Mouse (Mus musculus) stomach, embryonic 15.5 days (tissue): Measurements from ENCODE around the gene Cox19. TPM values are rescaled to one million over a fixed set of nuclear protein-coding genes. Genes with fewer than 3 reads are reported as not detected.

Experiments used
- ATAC-seq: fragments of 200-750 bp; cut with Nextera tagmentation; 2 replicates; pipeline ENCODE4 v1.8.0; 2017; ENCODE audit warnings: low read depth, moderate number of reproducible peaks, moderate TSS enrichment; ENCODE audit not compliant: insufficient read depth, low FRiP score
- H3K27ac ChIP-seq: fragments of 300-500 bp; sonication (generic); 2 replicates; pipeline ENCODE4 v1.5.1; 2015; ENCODE audit warnings: mild to moderate bottlenecking, inconsistent platforms
- H3K27me3 ChIP-seq: fragments of 300-500 bp; sonication (generic); replicated peaks from 2 replicates; pipeline ENCODE4 v1.6.1; 2015; ENCODE audit warnings: inconsistent platforms
- H3K36me3 ChIP-seq: fragments of 300-500 bp; sonication (generic); 2 replicates; pipeline ENCODE4 v1.6.1; 2015; ENCODE audit warnings: inconsistent platforms
- H3K4me1 ChIP-seq: fragments of 300-500 bp; sonication (generic); 2 replicates; pipeline ENCODE4 v1.6.1; 2015; ENCODE audit warnings: inconsistent platforms
- H3K4me2 ChIP-seq: fragments of 300-500 bp; sonication (generic); 2 replicates; pipeline ENCODE4 v1.6.1; 2015; ENCODE audit warnings: mild to moderate bottlenecking, inconsistent platforms
- H3K4me3 ChIP-seq: fragments of 300-500 bp; sonication (generic); replicated peaks from 2 replicates; pipeline ENCODE4 v1.5.1; 2015; ENCODE audit warnings: inconsistent platforms
- H3K9ac ChIP-seq: fragments of 300-500 bp; sonication (generic); 2 replicates; pipeline ENCODE4 v1.6.1; 2015; ENCODE audit warnings: inconsistent platforms
- H3K9me3 ChIP-seq: fragments of 300-500 bp; sonication (generic); 2 replicates; pipeline ENCODE4 v1.6.1; 2016; ENCODE audit warnings: inconsistent platforms
- WGBS: fragments of 180-500 bp; shearing (Covaris S2); methylation state at CpG from one replicate; pipeline ENCODE4 v1.1.7; 2015; 5-methylcytosine and 5-hydroxymethylcytosine counted together
- polyA plus RNA-seq: library from polyadenylated mRNA; unstranded; fragments of >200 nt; fragmentation: Nextera tagmentation; extraction: Ambion mirVana; gene quantifications from 2 replicates; pipeline ENCODE4 v1.2.1, GENCODE M21; 2015

The Cox19 gene
- polyA plus RNA-seq, 1 experiment from 2014 or later: 115 TPM

GRCm38 (mm10) chr5:139379771-139380384 lies 28.7 kb upstream of the Cox19 start:
- no peaks in the 10 kb centered on the region for H3K27me3 ChIP-seq
- peak overlapping the region; percentile 65 for H3K4me3 ChIP-seq
- ATAC-seq: peak; percentile 5; the same call in 1 of the 2 replicates
- WGBS: 17% methylated on average over 8 of the region's 8 CpGs
- H3K9ac ChIP-seq: no peak overlapping the region
- H3K4me1 ChIP-seq: peaks cover 47% of the 10 kb centered on the region
- H3K27ac ChIP-seq: peak overlapping the region; percentile 79
- peak overlapping the region; percentile 93 for H3K4me2 ChIP-seq
- no peaks in the 10 kb centered on the region for H3K9me3 ChIP-seq
- H3K36me3 ChIP-seq: no peaks in the 10 kb centered on the region

- H3K4me2 ChIP-seq: peak overlapping the region; percentile 12; the same call in 1 of the 2 replicates
- no peaks in the 10 kb centered on the region for H3K9me3 ChIP-seq
- H3K4me1 ChIP-seq: peaks cover 49% of the 10 kb centered on the region
- H3K9ac ChIP-seq: no peak overlapping the region
- H3K4me3 ChIP-seq: no peak overlapping the region
- peak; percentile 12; the same call in 1 of the 2 replicates for ATAC-seq
- H3K27ac ChIP-seq: peak overlapping the region; percentile 79
- 38% methylated on average over 21 of the region's 21 CpGs for WGBS
- H3K36me3 ChIP-seq: no peaks in the 10 kb centered on the region
- no peaks in the 10 kb centered on the region for H3K27me3 ChIP-seq
Observed at GRCm38 (mm10) chr5:139378986-139379629, 27.9 kb upstream of the Cox19 start.

- H3K27ac ChIP-seq: peak overlapping the region; percentile 72; the same call in 1 of the 2 replicates
- no peak for ATAC-seq
- H3K4me1 ChIP-seq: peaks cover 51% of the 10 kb centered on the region
Observed at GRCm38 (mm10) chr5:139378271-139378556, 27.0 kb upstream of the Cox19 start.

GRCm38 (mm10) chr5:139377468-139378270 lies 26.5 kb upstream of the Cox19 start, which contains the start of gene Gpr146:
TSS of gene Gpr146 (plus strand) at chr5:139377697.
- Histone ChIP-seq H3K36me3 (no peaks in the 10 kb centered on the region), H3K4me1 (peaks cover 55% of the 10 kb centered on the region), H3K4me2 (no peak within 1 kb of the TSS), H3K9ac (no peak within 1 kb of the TSS), H3K27me3 (no peaks in the 10 kb centered on the region), H3K27ac (peak within 1 kb of the TSS; percentile 79), H3K4me3 (no peak within 1 kb of the TSS), H3K9me3 (no peaks in the 10 kb centered on the region)
- WGBS: 53% methylated on average over 18 of the region's 18 CpGs
- no peak for ATAC-seq

More at GRCm38 (mm10) chr5:139378271-139378556, 27.0 kb upstream of the Cox19 start:
- H3K9me3 ChIP-seq: no peaks in the 10 kb centered on the region
- no peaks in the 10 kb centered on the region for H3K27me3 ChIP-seq
- H3K4me3 ChIP-seq: no peak overlapping the region
- H3K4me2 ChIP-seq: no peak overlapping the region
- no peaks in the 10 kb centered on the region for H3K36me3 ChIP-seq
- no peak overlapping the region for H3K9ac ChIP-seq
- 78% methylated on average over 7 of the region's 7 CpGs for WGBS

DNA sequence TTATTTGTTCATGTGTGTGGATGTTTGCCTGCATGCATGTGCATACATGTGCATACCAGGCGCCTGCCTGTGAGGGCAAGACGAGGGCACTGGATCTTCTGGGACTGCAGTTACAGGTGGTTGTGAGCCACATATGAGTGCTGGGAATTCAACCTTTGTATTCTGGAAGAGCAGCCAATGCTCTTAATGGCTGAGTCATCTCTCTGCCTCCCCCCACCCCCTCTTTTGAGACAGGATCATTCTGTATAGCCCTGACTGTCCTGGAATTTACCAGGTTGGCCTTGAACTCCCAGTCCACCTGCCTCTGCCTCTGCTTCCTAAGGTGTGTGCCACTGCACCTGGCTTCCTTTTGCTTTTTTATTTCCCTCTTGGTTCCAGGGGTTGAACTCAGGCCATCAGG lies 23.6 kb upstream of the Cox19 start:
- H3K27ac ChIP-seq: no peak overlapping the region
- no peak for ATAC-seq
- no peak overlapping the region for H3K4me3 ChIP-seq
- WGBS: 72% methylated on average over 2 of the region's 2 CpGs
- peaks cover 52% of the 10 kb centered on the region for H3K4me1 ChIP-seq
- H3K27me3 ChIP-seq: no peaks in the 10 kb centered on the region
- H3K9me3 ChIP-seq: no peaks in the 10 kb centered on the region
- H3K4me2 ChIP-seq: no peak overlapping the region
- no peaks in the 10 kb centered on the region for H3K36me3 ChIP-seq
- H3K9ac ChIP-seq: no peak overlapping the region

DNA sequence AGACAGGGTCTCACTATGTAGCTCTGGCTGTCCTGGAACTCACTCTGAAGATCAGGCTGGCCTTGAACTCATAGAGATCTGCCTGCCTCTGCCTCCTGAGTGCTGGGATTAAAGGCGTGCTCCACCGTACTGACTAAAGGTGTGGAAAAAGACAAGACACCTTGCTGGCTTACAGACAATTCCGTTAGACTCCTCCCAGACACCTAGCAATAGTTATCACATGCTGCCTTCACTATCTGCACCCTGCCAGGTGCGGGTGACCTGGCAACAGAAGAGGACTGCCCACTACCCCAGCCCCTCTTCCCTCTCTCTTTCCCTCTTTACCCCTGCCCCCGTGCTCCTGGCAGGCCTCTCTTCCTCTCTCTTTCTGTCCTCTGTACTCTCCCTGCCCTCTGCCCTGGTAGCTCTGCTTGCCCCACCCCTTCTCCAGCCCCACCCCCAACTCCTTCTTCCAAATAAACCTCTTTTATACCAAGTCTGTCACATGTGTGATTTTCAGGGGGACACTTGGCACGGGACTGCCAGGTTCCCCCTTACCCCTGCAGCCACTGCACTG lies 22.7 kb upstream of the Cox19 start:
- WGBS: 74% methylated on average over 6 of the region's 6 CpGs
- no peaks in the 10 kb centered on the region for H3K36me3 ChIP-seq
- no peaks in the 10 kb centered on the region for H3K9me3 ChIP-seq
- no peak overlapping the region for H3K9ac ChIP-seq
- no peaks in the 10 kb centered on the region for H3K27me3 ChIP-seq
- no peak for ATAC-seq
- H3K4me3 ChIP-seq: no peak overlapping the region
- H3K4me2 ChIP-seq: no peak overlapping the region
- no peak overlapping the region for H3K27ac ChIP-seq
- peaks cover 43% of the 10 kb centered on the region for H3K4me1 ChIP-seq

DNA sequence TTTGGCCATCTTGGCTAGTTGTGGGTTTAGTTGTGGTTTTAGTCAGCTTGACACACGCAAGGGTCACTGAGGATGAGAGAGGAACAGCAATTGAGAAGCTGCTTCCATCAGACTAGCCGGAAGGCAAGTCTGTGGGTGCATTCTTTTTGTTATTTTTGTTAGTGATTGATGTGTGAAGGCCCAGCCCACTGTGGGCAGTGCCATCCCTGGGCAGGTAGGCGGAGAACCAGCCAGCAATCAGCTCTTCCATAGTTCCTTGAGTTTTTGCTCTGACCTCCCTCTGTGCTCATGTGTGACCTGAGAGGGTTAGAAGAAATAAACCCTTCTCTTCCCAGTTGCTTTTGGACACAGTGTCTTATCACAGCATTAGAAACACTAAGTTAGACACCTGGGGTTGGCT lies 21.9 kb upstream of the Cox19 start:
- ATAC-seq: no peak
- Histone ChIP-seq H3K4me1 (peaks cover 43% of the 10 kb centered on the region), H3K9ac (no peak overlapping the region), H3K9me3 (no peaks in the 10 kb centered on the region), H3K4me3 (no peak overlapping the region), H3K27me3 (no peaks in the 10 kb centered on the region), H3K27ac (no peak overlapping the region), H3K4me2 (no peak overlapping the region), H3K36me3 (no peaks in the 10 kb centered on the region)
- WGBS: 78% methylated on average over 3 of the region's 3 CpGs

GRCm38 (mm10) chr5:139371631-139372401 lies 20.6 kb upstream of the Cox19 start:
- no peaks in the 10 kb centered on the region for H3K36me3 ChIP-seq
- WGBS: 1% methylated on average over 39 of the region's 39 CpGs
- peak overlapping the region; percentile 79 for H3K27ac ChIP-seq
- peak overlapping the region; percentile 73 for H3K4me2 ChIP-seq
- H3K27me3 ChIP-seq: no peaks in the 10 kb centered on the region
- no peaks in the 10 kb centered on the region for H3K9me3 ChIP-seq
- ATAC-seq: peak; percentile 91
- peaks cover 37% of the 10 kb centered on the region for H3K4me1 ChIP-seq
- H3K9ac ChIP-seq: peak overlapping the region; percentile 73
- H3K4me3 ChIP-seq: peak overlapping the region; percentile 58

DNA sequence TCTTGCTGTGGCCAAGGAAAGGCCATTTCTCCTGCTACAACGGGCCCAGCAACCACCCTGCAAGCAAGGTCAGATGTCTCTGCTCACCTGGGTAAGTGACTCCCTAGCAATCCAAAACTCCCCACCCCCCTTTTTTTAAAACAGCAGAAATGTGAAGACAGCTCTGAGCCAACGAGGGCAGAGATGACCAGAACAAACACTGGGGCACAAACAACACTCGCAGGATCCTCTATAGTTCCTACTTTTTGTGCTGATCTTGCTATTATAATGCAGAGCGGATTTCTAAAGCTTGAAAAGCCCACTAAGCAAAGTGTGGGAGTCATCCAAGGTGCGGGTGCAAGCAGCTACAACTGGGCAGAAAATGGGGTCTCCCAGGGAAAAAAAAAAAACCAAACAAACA lies 19.9 kb upstream of the Cox19 start:
- WGBS: 60% methylated on average over 5 of the region's 5 CpGs
- no peaks in the 10 kb centered on the region for H3K27me3 ChIP-seq
- H3K27ac ChIP-seq: no peak overlapping the region
- H3K4me3 ChIP-seq: peak overlapping the region; percentile 58; the same call in 1 of the 2 replicates
- ATAC-seq: no peak
- peak overlapping the region; percentile 73 for H3K4me2 ChIP-seq
- no peaks in the 10 kb centered on the region for H3K36me3 ChIP-seq
- no peak overlapping the region for H3K9ac ChIP-seq
- H3K4me1 ChIP-seq: peaks cover 33% of the 10 kb centered on the region
- no peaks in the 10 kb centered on the region for H3K9me3 ChIP-seq

GRCm38 (mm10) chr5:139370336-139370735 lies 19.1 kb upstream of the Cox19 start:
- H3K4me2 ChIP-seq: peak overlapping the region; percentile 73; the same call in 1 of the 2 replicates
- 84% methylated on average over 6 of the region's 6 CpGs for WGBS
- peaks cover 34% of the 10 kb centered on the region for H3K4me1 ChIP-seq

GRCm38 (mm10) chr5:139368638-139369320 lies 17.6 kb upstream of the Cox19 start:
- Histone ChIP-seq H3K27me3 (no peaks in the 10 kb centered on the region), H3K4me3 (no peak overlapping the region), H3K27ac (no peak overlapping the region), H3K4me2 (no peak overlapping the region), H3K9me3 (no peaks in the 10 kb centered on the region), H3K9ac (no peak overlapping the region), H3K4me1 (peaks cover 37% of the 10 kb centered on the region), H3K36me3 (no peaks in the 10 kb centered on the region)
- WGBS: 82% methylated on average over 11 of the region's 11 CpGs
- ATAC-seq: no peak

More at GRCm38 (mm10) chr5:139370336-139370735, 19.1 kb upstream of the Cox19 start:
- no peak overlapping the region for H3K4me3 ChIP-seq
- H3K9ac ChIP-seq: no peak overlapping the region
- H3K36me3 ChIP-seq: no peaks in the 10 kb centered on the region
- no peak overlapping the region for H3K27ac ChIP-seq
- no peaks in the 10 kb centered on the region for H3K27me3 ChIP-seq
- ATAC-seq: no peak
- no peaks in the 10 kb centered on the region for H3K9me3 ChIP-seq
